Mouse (Mus musculus) limb, embryonic 12.5 days (tissue): ENCODE measurements around the gene Dgkh. TPM values are rescaled to one million over a fixed set of nuclear protein-coding genes. Genes with fewer than 3 reads are reported as not detected.

Source experiments
- ATAC-seq: fragments of 200-750 bp; cut with Nextera tagmentation; 2 replicates; pipeline ENCODE4 v1.8.0; 2017; ENCODE audit warnings: low read depth, moderate TSS enrichment; ENCODE audit not compliant: insufficient number of reproducible peaks, insufficient read depth, low FRiP score, low TSS enrichment
- H3K27ac ChIP-seq: fragments of 300-500 bp; sonication (generic); 2 replicates; pipeline ENCODE4 v1.5.1; 2016; ENCODE audit warnings: mild to moderate bottlenecking, moderate library complexity
- H3K27me3 ChIP-seq: fragments of 300-500 bp; sonication (generic); 2 replicates; pipeline ENCODE4 v1.6.1; 2016; ENCODE audit warnings: mild to moderate bottlenecking, moderate library complexity
- H3K36me3 ChIP-seq: fragments of 300-500 bp; sonication (generic); 2 replicates; pipeline ENCODE4 v1.6.1; 2016; ENCODE audit warnings: mild to moderate bottlenecking, moderate library complexity
- H3K4me1 ChIP-seq: fragments of 300-500 bp; sonication (generic); replicated peaks from 2 replicates; pipeline ENCODE4 v1.6.1; 2016
- H3K4me2 ChIP-seq: fragments of 300-500 bp; sonication (generic); 2 replicates; pipeline ENCODE4 v1.6.1; 2016; ENCODE audit warnings: mild to moderate bottlenecking, moderate library complexity
- H3K4me3 ChIP-seq: fragments of 300-500 bp; sonication (generic); replicated peaks from 2 replicates; pipeline ENCODE4 v1.5.1; 2016; ENCODE audit warnings: mild to moderate bottlenecking
- H3K9ac ChIP-seq: fragments of 300-500 bp; sonication (generic); replicated peaks from 2 replicates; pipeline ENCODE4 v1.6.1; 2016; ENCODE audit warnings: mild to moderate bottlenecking, moderate library complexity
- H3K9me3 ChIP-seq: fragments of 300-500 bp; sonication (generic); 2 replicates; pipeline ENCODE4 v1.6.1; 2016; ENCODE audit warnings: mild to moderate bottlenecking, moderate library complexity
- WGBS: fragments of 180-500 bp; shearing (Covaris S2); methylation state at CpG from one replicate; pipeline ENCODE4 v1.1.7; 2016; 5-methylcytosine and 5-hydroxymethylcytosine counted together
- polyA plus RNA-seq: library from polyadenylated mRNA; unstranded; fragments of >200 nt; fragmentation: Nextera tagmentation; extraction: Ambion mirVana; gene quantifications from 2 replicates; pipeline ENCODE4 v1.2.1, GENCODE M21; 2016

The Dgkh gene
- polyA plus RNA-seq, 1 experiment from 2014 or later: 2.6 TPM

- Histone ChIP-seq H3K9me3 (no peaks in the 10 kb centered on the region), H3K9ac (peak overlapping the region; percentile 92), H3K4me2 (peak overlapping the region; percentile 63), H3K27ac (no peak overlapping the region), H3K36me3 (no peaks in the 10 kb centered on the region), H3K4me1 (peaks cover 37% of the 10 kb centered on the region), H3K27me3 (no peaks in the 10 kb centered on the region), H3K4me3 (peak overlapping the region; percentile 89)
- WGBS: 55% methylated on average over 2 of the region's 2 CpGs
- no peak for ATAC-seq
Observed at GRCm38 (mm10) chr14:78535366-78535765, 197.2 kb downstream of the Dgkh start.

DNA sequence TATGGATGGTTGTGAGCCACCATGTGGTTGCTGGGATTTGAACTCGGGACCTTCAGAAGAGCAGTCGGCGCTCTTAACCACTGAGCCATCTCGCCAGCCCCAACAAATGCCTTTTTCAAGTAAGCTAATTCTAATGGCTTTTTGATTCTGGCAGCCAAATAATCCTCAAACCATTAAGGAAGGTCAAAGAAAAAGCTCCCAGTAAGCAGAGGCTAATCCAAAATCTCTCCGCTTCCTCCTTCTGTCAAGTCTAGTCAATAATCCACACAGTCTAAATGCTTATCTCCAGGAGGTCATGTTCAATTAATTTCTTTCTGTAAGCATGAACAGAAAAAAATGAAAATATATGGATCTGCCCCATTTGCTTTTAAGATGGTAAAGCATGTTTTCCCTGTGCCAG lies 197.9 kb downstream of the Dgkh start:
- H3K4me1 ChIP-seq: peaks cover 43% of the 10 kb centered on the region
- 97% methylated on average over 5 of the region's 5 CpGs for WGBS
- no peak for ATAC-seq
- no peak overlapping the region for H3K4me3 ChIP-seq
- H3K27ac ChIP-seq: no peak overlapping the region
- no peaks in the 10 kb centered on the region for H3K27me3 ChIP-seq
- no peaks in the 10 kb centered on the region for H3K36me3 ChIP-seq
- no peak overlapping the region for H3K4me2 ChIP-seq
- H3K9me3 ChIP-seq: no peaks in the 10 kb centered on the region
- H3K9ac ChIP-seq: no peak overlapping the region

DNA sequence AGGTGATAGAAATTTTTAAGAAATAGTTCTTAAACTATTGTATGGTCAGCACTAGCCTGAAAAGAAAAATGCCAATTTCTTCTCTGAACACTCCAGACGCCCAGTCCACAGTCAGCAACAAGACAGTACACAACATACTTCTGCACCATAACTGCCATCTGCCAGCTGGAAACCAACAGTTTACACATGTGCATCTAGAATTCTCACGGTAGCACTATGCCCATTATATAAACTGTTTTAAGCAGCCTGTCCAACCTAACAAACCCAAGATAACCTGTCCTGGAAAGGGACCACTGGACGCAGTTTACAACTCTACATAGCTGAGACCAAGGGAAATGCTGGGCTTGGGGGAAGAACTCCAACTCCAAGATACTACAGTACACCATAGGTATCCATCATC lies 198.9 kb downstream of the Dgkh start:
- Histone ChIP-seq H3K4me2 (peak overlapping the region; percentile 5; the same call in 1 of the 2 replicates), H3K27ac (no peak overlapping the region), H3K36me3 (no peaks in the 10 kb centered on the region), H3K9ac (no peak overlapping the region), H3K27me3 (no peaks in the 10 kb centered on the region), H3K4me1 (peaks cover 49% of the 10 kb centered on the region), H3K9me3 (no peaks in the 10 kb centered on the region), H3K4me3 (no peak overlapping the region)
- ATAC-seq: no peak
- 84% methylated on average over 3 of the region's 3 CpGs for WGBS

DNA sequence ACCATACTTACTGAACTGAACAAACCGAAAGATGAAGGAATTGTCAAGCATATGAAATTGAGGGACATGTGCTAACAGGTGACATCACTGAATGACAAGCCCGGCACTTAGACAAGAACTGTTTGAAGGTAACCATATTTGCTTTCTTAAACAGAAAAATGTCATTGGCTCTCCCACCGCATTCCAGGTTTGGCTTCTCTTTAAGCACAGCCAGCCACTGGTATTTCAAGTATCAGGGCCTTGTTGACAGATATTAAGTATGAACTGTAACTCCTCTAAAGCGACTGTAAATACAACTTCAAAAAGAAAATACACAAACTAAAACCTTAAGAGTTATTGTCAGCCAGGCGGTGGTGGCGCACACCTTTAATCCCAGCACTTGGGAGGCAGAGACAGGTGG lies 200.2 kb downstream of the Dgkh start:
- no peak overlapping the region for H3K4me2 ChIP-seq
- peaks cover 39% of the 10 kb centered on the region for H3K4me1 ChIP-seq
- no peak overlapping the region for H3K9ac ChIP-seq
- no peak for ATAC-seq
- no peak overlapping the region for H3K27ac ChIP-seq
- 88% methylated on average over 6 of the region's 6 CpGs for WGBS
- H3K27me3 ChIP-seq: no peaks in the 10 kb centered on the region
- no peaks in the 10 kb centered on the region for H3K36me3 ChIP-seq
- H3K4me3 ChIP-seq: no peak overlapping the region
- no peaks in the 10 kb centered on the region for H3K9me3 ChIP-seq

DNA sequence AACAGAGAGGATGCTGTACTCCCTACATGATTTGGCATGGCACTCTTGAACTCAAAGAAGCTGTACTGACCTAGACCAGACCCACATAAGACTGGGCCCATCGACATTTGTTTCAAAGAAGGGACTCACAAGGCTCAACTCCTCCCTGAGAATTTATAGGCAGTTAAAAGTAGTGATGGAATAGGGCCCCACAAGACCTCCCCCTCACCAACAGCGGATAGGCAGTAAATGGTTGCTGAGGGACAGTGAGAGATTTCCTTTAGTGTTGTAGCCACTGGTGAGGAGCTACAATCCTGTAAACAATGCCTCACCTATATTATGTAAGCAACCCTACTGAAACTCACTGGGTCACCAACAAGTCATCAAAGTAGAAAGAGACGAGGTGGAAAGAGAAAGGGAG lies 202.3 kb downstream of the Dgkh start:
- Histone ChIP-seq H3K4me3 (no peak overlapping the region), H3K4me2 (no peak overlapping the region), H3K27ac (no peak overlapping the region), H3K9me3 (no peaks in the 10 kb centered on the region), H3K4me1 (peaks cover 44% of the 10 kb centered on the region), H3K36me3 (0 out of 2 replicates have a peak, but pooled peaks cover 6% of the 10 kb centered on the region), H3K27me3 (no peaks in the 10 kb centered on the region), H3K9ac (no peak overlapping the region)
- no peak for ATAC-seq
- WGBS: 43% methylated on average over 3 of the region's 3 CpGs

- Histone ChIP-seq H3K36me3 (0 out of 2 replicates have a peak, but pooled peaks cover 7% of the 10 kb centered on the region), H3K9me3 (no peaks in the 10 kb centered on the region), H3K4me3 (no peak overlapping the region), H3K4me1 (peaks cover 38% of the 10 kb centered on the region), H3K9ac (no peak overlapping the region), H3K27ac (no peak overlapping the region), H3K4me2 (no peak overlapping the region), H3K27me3 (no peaks in the 10 kb centered on the region)
- ATAC-seq: no peak
- WGBS: 78% methylated on average over 8 of the region's 8 CpGs
Observed at GRCm38 (mm10) chr14:78528461-78529425, 203.8 kb downstream of the Dgkh start.

GRCm38 (mm10) chr14:78526907-78527306 lies 205.7 kb downstream of the Dgkh start:
- Histone ChIP-seq H3K9me3 (no peaks in the 10 kb centered on the region), H3K4me1 (peaks cover 36% of the 10 kb centered on the region), H3K36me3 (peaks cover 7% of the 10 kb centered on the region; the same call in 1 of the 2 replicates), H3K27ac (no peak overlapping the region), H3K4me2 (no peak overlapping the region), H3K4me3 (no peak overlapping the region), H3K9ac (no peak overlapping the region), H3K27me3 (no peaks in the 10 kb centered on the region)
- ATAC-seq: no peak
- WGBS: 63% methylated on average over 6 of the region's 6 CpGs

GRCm38 (mm10) chr14:78526475-78526874 lies 206.1 kb downstream of the Dgkh start:
- H3K4me1 ChIP-seq: peaks cover 36% of the 10 kb centered on the region
- H3K36me3 ChIP-seq: peaks cover 11% of the 10 kb centered on the region; the same call in 1 of the 2 replicates
- no peak for ATAC-seq
- H3K27me3 ChIP-seq: no peaks in the 10 kb centered on the region
- WGBS: 38% methylated on average over 3 of the region's 3 CpGs
- no peak overlapping the region for H3K4me3 ChIP-seq
- no peak overlapping the region for H3K9ac ChIP-seq
- no peak overlapping the region for H3K4me2 ChIP-seq
- H3K9me3 ChIP-seq: no peaks in the 10 kb centered on the region
- H3K27ac ChIP-seq: no peak overlapping the region

GRCm38 (mm10) chr14:78525611-78526457 lies 206.7 kb downstream of the Dgkh start:
- Histone ChIP-seq H3K4me2 (no peak overlapping the region), H3K9me3 (no peaks in the 10 kb centered on the region), H3K4me1 (peaks cover 36% of the 10 kb centered on the region), H3K4me3 (no peak overlapping the region), H3K36me3 (peaks cover 13% of the 10 kb centered on the region; the same call in 1 of the 2 replicates), H3K27ac (no peak overlapping the region), H3K9ac (no peak overlapping the region), H3K27me3 (no peaks in the 10 kb centered on the region)
- WGBS: 59% methylated on average over 3 of the region's 3 CpGs
- ATAC-seq: 0 out of 2 replicates have a peak, but pooled peaks have one; percentile 52

- Histone ChIP-seq H3K9me3 (no peaks in the 10 kb centered on the region), H3K4me1 (peaks cover 31% of the 10 kb centered on the region), H3K27ac (no peak overlapping the region), H3K9ac (no peak overlapping the region), H3K4me3 (no peak overlapping the region), H3K4me2 (no peak overlapping the region), H3K27me3 (no peaks in the 10 kb centered on the region), H3K36me3 (peaks cover 13% of the 10 kb centered on the region; the same call in 1 of the 2 replicates)
- no peak for ATAC-seq
- 90% methylated on average over 2 of the region's 2 CpGs for WGBS
Observed at GRCm38 (mm10) chr14:78525059-78525458, 207.5 kb downstream of the Dgkh start.

DNA sequence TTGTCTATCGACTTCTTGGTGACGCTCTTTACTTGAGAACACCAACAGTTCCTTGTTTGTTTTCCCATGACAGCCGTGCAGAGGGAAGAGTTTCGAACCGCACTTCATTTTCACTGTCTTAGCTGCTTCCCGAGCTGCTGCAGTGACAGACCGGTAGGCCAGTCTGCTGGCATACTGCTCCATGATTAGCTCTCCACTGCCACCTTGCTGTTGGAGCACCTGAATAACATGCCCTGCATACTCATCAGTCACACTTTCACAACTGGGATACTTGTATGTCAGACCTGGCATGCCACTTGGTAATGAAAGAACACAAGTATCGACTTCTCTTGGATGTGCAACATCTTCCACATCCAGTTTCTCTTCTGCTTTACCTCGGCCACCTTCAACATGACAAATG lies 221.9 kb downstream of the Dgkh start:
- Histone ChIP-seq H3K27me3 (no peaks in the 10 kb centered on the region), H3K4me1 (no peaks in the 10 kb centered on the region), H3K36me3 (peaks cover 84% of the 10 kb centered on the region), H3K4me2 (no peak overlapping the region), H3K9ac (no peak overlapping the region), H3K27ac (no peak overlapping the region), H3K4me3 (no peak overlapping the region), H3K9me3 (no peaks in the 10 kb centered on the region)
- WGBS: 84% methylated on average over 9 of the region's 9 CpGs
- ATAC-seq: no peak
